Mouse (Mus musculus) ES-CJ7 (cell line): ENCODE measurements at regions not wholly inside any gene's neighbourhood (a gene's known extent, or its start where the extent isn't known, plus 50 kb on each side); places are given as distances from the start of the nearest gene placed in this dataset.

Experiments used
- DNase-seq: peaks from one replicate; pipeline ENCODE4 v3.0.0; 2011; ENCODE audit warnings: low read depth, low spot score

- no peak for DNase-seq
These were observed 521.8 kb downstream of the Nr2f2 start for GRCm38 (mm10) chr7:69844631-69845324.

- DNase-seq = no peak
These were observed 529.2 kb downstream of the Nr2f2 start for GRCm38 (mm10) chr7:69837379-69837778.

GRCm38 (mm10) chr7:69827251-69827650 is 539.3 kb downstream of the Nr2f2 start:
- no peak for DNase-seq

GRCm38 (mm10) chr7:69820570-69820969 is 546.0 kb downstream of the Nr2f2 start:
- no peak for DNase-seq

- no peak for DNase-seq
These were observed 554.2 kb downstream of the Nr2f2 start for GRCm38 (mm10) chr7:69812301-69812700.

GRCm38 (mm10) chr7:69810873-69811272 is 555.7 kb downstream of the Nr2f2 start:
- peak; percentile 12 for DNase-seq

GRCm38 (mm10) chr7:69807220-69807619 is 559.3 kb downstream of the Nr2f2 start:
- DNase-seq = peak; percentile 2

- no peak for DNase-seq
These were observed 595.6 kb downstream of the Nr2f2 start for GRCm38 (mm10) chr7:69770980-69771348.

- DNase-seq = no peak
These were observed 596.1 kb downstream of the Nr2f2 start for GRCm38 (mm10) chr7:69770313-69770979.

- peak; percentile 5 for DNase-seq
These were observed 600.1 kb downstream of the Nr2f2 start for GRCm38 (mm10) chr7:69766451-69766850.

- no peak for DNase-seq
These were observed 626.0 kb downstream of the Nr2f2 start for GRCm38 (mm10) chr7:69740495-69740894.

- no peak for DNase-seq
These were observed 627.5 kb downstream of the Nr2f2 start for GRCm38 (mm10) chr7:69738998-69739397.

- DNase-seq = no peak
These were observed 651.5 kb downstream of the Nr2f2 start for GRCm38 (mm10) chr7:69715081-69715480.

- no peak for DNase-seq
These were observed 696.3 kb downstream of the Nr2f2 start for GRCm38 (mm10) chr7:69670211-69670610.

GRCm38 (mm10) chr7:69655583-69655982 is 711.0 kb downstream of the Nr2f2 start:
- DNase-seq = no peak

- no peak for DNase-seq
These were observed 721.1 kb downstream of the Nr2f2 start for GRCm38 (mm10) chr7:69645449-69645848.

- no peak for DNase-seq
These were observed 724.9 kb downstream of the Nr2f2 start for GRCm38 (mm10) chr7:69641652-69642051.

- no peak for DNase-seq
These were observed 766.7 kb downstream of the Nr2f2 start for GRCm38 (mm10) chr7:69599866-69600265.

- peak; percentile 4 for DNase-seq
These were observed 780.8 kb downstream of the Nr2f2 start for GRCm38 (mm10) chr7:69585716-69586115.

- DNase-seq = no peak
These were observed 781.4 kb downstream of the Nr2f2 start for GRCm38 (mm10) chr7:69585131-69585530.

- no peak for DNase-seq
These were observed 782.0 kb downstream of the Nr2f2 start for GRCm38 (mm10) chr7:69584516-69584915.

GRCm38 (mm10) chr7:69583901-69584300 is 782.6 kb downstream of the Nr2f2 start:
- DNase-seq = peak; percentile 13

GRCm38 (mm10) chr7:69581668-69582067 is 784.9 kb downstream of the Nr2f2 start:
- DNase-seq = no peak
